Mouse (Mus musculus): ENCODE results near the gene Ulk1. TPM values are rescaled to one million over a fixed set of nuclear protein-coding genes. Genes with fewer than 3 reads are reported as not detected.

Gene Ulk1
- total and polyA plus RNA-seq, 3 experiments: 4.9 to 23.0 TPM; not detected in 1

DNA sequence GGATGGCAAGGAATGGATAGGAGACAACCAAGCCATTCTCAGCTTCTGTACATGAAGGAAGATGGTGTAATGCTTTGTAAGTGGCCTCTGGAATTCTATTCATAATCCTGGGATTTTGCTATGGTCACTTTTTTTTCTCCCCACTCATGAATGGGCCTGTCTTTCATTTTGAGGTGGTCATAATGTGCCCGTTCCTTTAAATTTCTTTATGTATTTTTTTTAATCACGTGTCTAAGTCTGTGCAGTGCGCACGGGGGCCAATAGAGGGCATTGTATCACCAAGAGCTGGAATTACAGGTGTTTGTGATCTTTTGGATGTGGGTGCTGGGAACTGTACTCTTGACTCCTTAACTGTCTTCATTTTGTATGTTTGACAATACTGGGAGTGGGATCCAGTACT, 30.6 kb upstream of the Ulk1 start (continued):
- no peak for TF ChIP-seq EP300 (IDR thresholded peaks at IDR 0.05; ENCODE audit: low read depth in 1 of 2, low read length in 2 of 2)
- peak; percentile 82 for TF ChIP-seq ZNF384 (IDR thresholded peaks at IDR 0.05; ENCODE audit: low read depth, low read length)
- no peak for TF ChIP-seq NELFE (IDR thresholded peaks at IDR 0.05; ENCODE audit: low read depth, low read length)
- TF ChIP-seq SIN3A (IDR thresholded peaks at IDR 0.05; ENCODE audit: low read length): peak; percentile 90
- TF ChIP-seq POLR2A (IDR thresholded peaks at IDR 0.05; ENCODE audit: control insufficient read depth in 1 of 2, insufficient read depth in 1 of 2, low read depth in 1 of 2, low read length in 2 of 2, poor library complexity in 1 of 2): no peak
- TF ChIP-seq CHD2 (IDR thresholded peaks at IDR 0.05; ENCODE audit: low read length): no peak
- peak; percentile 92 for TF ChIP-seq BHLHE40 (IDR thresholded peaks at IDR 0.05; ENCODE audit: borderline replicate concordance, low read depth, low read length)
- peak; percentile 16; the same call in 1 of the 2 replicates for TF ChIP-seq ETS1 (IDR thresholded peaks at IDR 0.05; ENCODE audit: low read depth, low read length)
- TF ChIP-seq MAX (IDR thresholded peaks at IDR 0.05; ENCODE audit: low read length): peak; percentile 89; the same call in 1 of the 2 replicates
- no peak for TF ChIP-seq RCOR1 (IDR thresholded peaks at IDR 0.05; ENCODE audit: low read depth, low read length)
- peak; percentile 41; the same call in 1 of the 2 replicates for TF ChIP-seq SMC3 (IDR thresholded peaks at IDR 0.05; ENCODE audit: low read depth, low read length)

DNA sequence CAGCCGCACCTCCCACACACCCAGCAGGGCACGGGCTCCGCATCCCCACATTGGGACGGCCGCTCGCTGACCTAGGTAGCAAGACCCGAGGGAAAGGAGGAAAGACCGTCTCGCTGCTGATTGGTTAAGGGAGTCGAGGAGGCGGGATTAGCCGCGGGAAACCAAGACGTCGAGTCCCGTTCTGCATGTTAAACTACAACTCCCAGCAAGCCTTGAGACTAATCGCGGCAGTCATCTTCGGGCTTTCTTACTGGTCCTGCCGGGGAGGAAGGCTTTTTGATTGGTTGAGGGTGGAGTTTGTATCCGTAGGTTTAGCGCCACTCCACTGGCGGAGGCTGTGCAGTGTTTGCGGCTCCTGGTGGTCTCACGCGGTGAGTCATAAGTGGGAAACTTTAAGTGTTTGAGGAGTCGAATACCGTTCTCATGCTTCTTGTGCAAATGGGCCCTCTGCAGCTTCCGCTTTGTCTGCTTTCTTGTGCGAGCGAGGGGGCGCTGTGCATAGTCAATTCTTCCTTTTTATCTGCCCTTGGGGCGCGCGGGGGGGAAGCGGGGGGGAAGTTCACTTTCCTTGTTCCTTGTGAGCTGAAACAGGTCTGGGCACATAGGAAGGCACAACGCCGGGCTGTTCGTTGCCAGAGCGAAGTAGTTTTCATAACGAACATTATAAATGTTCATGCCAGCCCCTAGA, 29.9 kb upstream of the Ulk1 start, which contains the start of the genes Hscb and Chek2:
Gene Hscb, minus strand, starts transcription at position 100 of the 688 bp plus-strand sequence.
Gene Chek2, plus strand, starts transcription at position 302 of the 688 bp plus-strand sequence.
- H3K9ac ChIP-seq (ENCODE audit: control insufficient read depth, low read depth, low read length, poor library complexity, severe bottlenecking): peak within 1 kb of the TSS; percentile 83
- DNase-seq (ENCODE audit: low read depth, low spot score): peak; percentile 99
- H3K27me3 ChIP-seq (ENCODE audit: control insufficient read depth in 1 of 2, insufficient read depth in 2 of 2, low read length in 2 of 2): no peaks in the 10 kb centered on the region
- H3K9me3 ChIP-seq (replicated peaks; ENCODE audit: insufficient read depth, low read length): no peaks in the 10 kb centered on the region
- peaks cover 7 to 31% of the 10 kb centered on the region in 2 experiments for H3K36me3 ChIP-seq (ENCODE audit: control insufficient read depth in 1 of 2, insufficient read depth in 2 of 2, low read length in 2 of 2)
- H3K4me1 ChIP-seq (ENCODE audit: control insufficient read depth in 1 of 2, insufficient read depth in 2 of 2, low read length in 2 of 2): peaks cover 6 to 15% of the 10 kb centered on the region in 2 experiments
- H3K79me2 ChIP-seq (ENCODE audit: control insufficient read depth, insufficient read depth, low read length, poor library complexity): peaks cover 22% of the 10 kb centered on the region
- H3K4me3 ChIP-seq (ENCODE audit: control insufficient read depth in 1 of 2, insufficient read depth in 1 of 2, low read depth in 2 of 2, low read length in 2 of 2): peak within 1 kb of the TSS; percentile 71 to 84
- peak within 1 kb of the TSS; percentile 97 for H3K27ac ChIP-seq (ENCODE audit: control insufficient read depth, low read depth, low read length)
- no peak for TF ChIP-seq RAD21 (IDR thresholded peaks at IDR 0.05; ENCODE audit: low read depth, low read length)
- no peak for TF ChIP-seq USF2 (IDR thresholded peaks at IDR 0.05; ENCODE audit: borderline replicate concordance in 1 of 2, insufficient read depth in 1 of 2, low read depth in 1 of 2, low read length in 2 of 2)
- no peak for TF ChIP-seq ZC3H11A (IDR thresholded peaks at IDR 0.05; ENCODE audit: low read depth, low read length)
- peak; percentile 88 for TF ChIP-seq SIN3A (IDR thresholded peaks at IDR 0.05; ENCODE audit: low read length)
- no peak for TF ChIP-seq MAFK (IDR thresholded peaks at IDR 0.05; ENCODE audit: borderline replicate concordance, low read depth, low read length)
- peak; percentile 69 for TF ChIP-seq NELFE (IDR thresholded peaks at IDR 0.05; ENCODE audit: low read depth, low read length)
- peak; percentile 69; the same call in 1 of the 2 replicates for TF ChIP-seq MAX (IDR thresholded peaks at IDR 0.05; ENCODE audit: low read length)
- TF ChIP-seq ETS1 (IDR thresholded peaks at IDR 0.05; ENCODE audit: low read depth, low read length): peak; percentile 41; the same call in 1 of the 2 replicates
- peak; percentile 82 for TF ChIP-seq TBP (IDR thresholded peaks at IDR 0.05; ENCODE audit: low read depth, low read length)
- peak; percentile 99 for TF ChIP-seq HCFC1 (IDR thresholded peaks at IDR 0.05; ENCODE audit: low read depth, low read length)
- TF ChIP-seq EP300 (IDR thresholded peaks at IDR 0.05; ENCODE audit: low read depth in 1 of 2, low read length in 2 of 2): 0 out of 4 replicates have a peak, but pooled peaks of 1 of the 2 experiments have one; percentile 31
- peak; percentile 23; the same call in 1 of the 2 replicates for TF ChIP-seq MXI1 (IDR thresholded peaks at IDR 0.05; ENCODE audit: low read depth, low read length)
- TF ChIP-seq GATA1 (IDR thresholded peaks at IDR 0.05; ENCODE audit: low read depth, low read length): peak; percentile 99
- peak; percentile 84 for TF ChIP-seq MAZ (IDR thresholded peaks at IDR 0.05; ENCODE audit: low read depth, low read length)
- 0 out of 2 replicates have a peak, but pooled peaks have one; percentile 6 for TF ChIP-seq TCF12 (IDR thresholded peaks at IDR 0.05; ENCODE audit: low read depth, low read length)
- TF ChIP-seq E2F4 (IDR thresholded peaks at IDR 0.05; ENCODE audit: borderline replicate concordance, low read depth, low read length): peak; percentile 94
- no peak; the same call in 1 of the 2 replicates for TF ChIP-seq USF1 (IDR thresholded peaks at IDR 0.05; ENCODE audit: low read depth, low read length)
- TF ChIP-seq CTCF (IDR thresholded peaks at IDR 0.05 in 2 of 3, conservative IDR thresholded peaks at IDR 0.05 in 1 of 3; ENCODE audit: control insufficient read depth in 1 of 3, insufficient read depth in 1 of 3, low read depth in 2 of 3, low read length in 3 of 3, poor library complexity in 1 of 3, severe bottlenecking in 1 of 3): peak in 2 of 3 experiments; percentile 37 to 58; a peak in 5 of 6 replicates
- TF ChIP-seq SMC3 (IDR thresholded peaks at IDR 0.05; ENCODE audit: low read depth, low read length): peak; percentile 15
- no peak for TF ChIP-seq CHD1 (IDR thresholded peaks at IDR 0.05; ENCODE audit: low read depth, low read length)
- TF ChIP-seq GABPA (IDR thresholded peaks at IDR 0.05; ENCODE audit: low read depth, low read length): no peak
- no peak for TF ChIP-seq TAL1 (IDR thresholded peaks at IDR 0.05; ENCODE audit: low read length)
- TF ChIP-seq ELF1 (IDR thresholded peaks at IDR 0.05; ENCODE audit: low read depth, low read length): peak; percentile 75
- peak; percentile 71 for TF ChIP-seq MYC (IDR thresholded peaks at IDR 0.05; ENCODE audit: low read depth, low read length)
- no peak for TF ChIP-seq ZNF384 (IDR thresholded peaks at IDR 0.05; ENCODE audit: low read depth, low read length)
- no peak; the same call in 1 of the 2 replicates for TF ChIP-seq CHD2 (IDR thresholded peaks at IDR 0.05; ENCODE audit: low read length)
- TF ChIP-seq POLR2A (IDR thresholded peaks at IDR 0.05; ENCODE audit: control insufficient read depth in 1 of 2, insufficient read depth in 1 of 2, low read depth in 1 of 2, low read length in 2 of 2, poor library complexity in 1 of 2): peak; percentile 77 to 87
- peak; percentile 44; the same call in 1 of the 2 replicates for TF ChIP-seq NRF1 (IDR thresholded peaks at IDR 0.05; ENCODE audit: insufficient read depth, low read depth, low read length, poor library complexity, severe bottlenecking)
- TF ChIP-seq ZMIZ1 (IDR thresholded peaks at IDR 0.05; ENCODE audit: low read depth, low read length): peak; percentile 73
